Mouse (Mus musculus) G1E (cell line): ENCODE results near the gene Gm7942. TPM values are rescaled to one million over a fixed set of nuclear protein-coding genes. Genes with fewer than 3 reads are reported as not detected.
"Not testable (repeated sequence)": the region's sequence is repeated elsewhere in the genome, so short reads cannot be mapped to it uniquely, and the experiment has no call there.

Experiments used
- ATAC-seq: 2 replicates; pipeline ENCODE4 v1.8.0; 2016; ENCODE audit warnings: mild to moderate bottlenecking; ENCODE audit not compliant: insufficient number of reproducible peaks, poor library complexity, low FRiP score, severe bottlenecking; ENCODE audit errors: extremely low read depth
- DNase-seq: peaks from one replicate; pipeline ENCODE4 v3.0.0; 2012; ENCODE audit warnings: low spot score
- H3K27me3 ChIP-seq: 2 replicates; pipeline ENCODE4 v1.6.1; 2012; ENCODE audit warnings: mild to moderate bottlenecking, low read length, inconsistent platforms; ENCODE audit not compliant: insufficient read depth
- H3K36me3 ChIP-seq: replicated peaks from 2 replicates; pipeline ENCODE3; 2012; ENCODE audit warnings: mild to moderate bottlenecking, inconsistent platforms
- H3K4me1 ChIP-seq: 2 replicates; pipeline ENCODE4 v1.6.1; 2012; ENCODE audit warnings: low read depth, low read length, inconsistent platforms, mixed read lengths; ENCODE audit not compliant: insufficient read depth
- H3K4me3 ChIP-seq: 2 replicates; pipeline ENCODE4 v1.5.1; 2012; ENCODE audit warnings: low read depth, mild to moderate bottlenecking, inconsistent platforms, low read length, moderate library complexity, mixed read lengths
- H3K9me3 ChIP-seq: replicated peaks from 2 replicates; pipeline ENCODE4 v1.6.1; 2012; ENCODE audit warnings: inconsistent platforms
- polyA plus RNA-seq: library from polyadenylated mRNA; stranded (reverse); fragments of >175 nt; gene quantifications from 2 replicates; pipeline ENCODE4 v1.2.3, GENCODE M21; 2012
- total RNA-seq, 2 experiments: library from RNA; stranded (forward) in 1 of 2; stranded (reverse) in 1 of 2; fragments of 200-1000 nt in 1 of 2; fragments of >200 nt in 1 of 2; fragmentation: Nextera tagmentation in 1 of 2; gene quantifications; 2 replicates each; pipeline ENCODE4 v1.2.3; 2014 to 2017

The Gm7942 gene
- total RNA-seq (2014; fragmentation: Nextera tagmentation) (not detected in 2 replicates), total RNA-seq (2017) (not detected in 2 replicates), polyA plus RNA-seq (not detected in 2 replicates)

GRCm38 (mm10) chr5:95106638-95107037, at the start of gene Gm7942:
Gene Gm7942, plus strand, starts transcription at chr5:95106938.
- H3K36me3 ChIP-seq, H3K27me3 ChIP-seq, H3K9me3 ChIP-seq, ATAC-seq, H3K4me3 ChIP-seq, DNase-seq, H3K4me1 ChIP-seq: not testable (repeated sequence)

Other genes with a start within 250 kb of the Gm7942 start
- not detected in 2 replicates for gene Gm3183, start 241.5 kb upstream of the Gm7942 start, total RNA-seq (2014; fragmentation: Nextera tagmentation)
- 0.22 TPM in 1 of 2 replicates, not detected in the other for gene Gm3183, start 241.5 kb upstream of the Gm7942 start, total RNA-seq (2017)
- gene Gm3183, start 241.5 kb upstream of the Gm7942 start, polyA plus RNA-seq = not detected in 2 replicates
- not detected in 2 replicates for gene Gm6367, start 118.3 kb upstream of the Gm7942 start, total RNA-seq (2014; fragmentation: Nextera tagmentation)
- gene Gm6367, start 118.3 kb upstream of the Gm7942 start, total RNA-seq (2017) = not detected in 2 replicates
- gene Gm6367, start 118.3 kb upstream of the Gm7942 start, polyA plus RNA-seq = not detected in 2 replicates
- gene Gm16513, start 75.7 kb downstream of the Gm7942 start, total RNA-seq (2014; fragmentation: Nextera tagmentation) = not detected in 2 replicates
- 0.12 and 0.55 TPM in 2 replicates for gene Gm16513, start 75.7 kb downstream of the Gm7942 start, total RNA-seq (2017)
- not detected in 2 replicates for gene Gm16513, start 75.7 kb downstream of the Gm7942 start, polyA plus RNA-seq
- not detected in 2 replicates for gene Gm10424, start 165.8 kb downstream of the Gm7942 start, total RNA-seq (2014; fragmentation: Nextera tagmentation)
- not detected in 2 replicates for gene Gm10424, start 165.8 kb downstream of the Gm7942 start, total RNA-seq (2017)
- gene Gm10424, start 165.8 kb downstream of the Gm7942 start, polyA plus RNA-seq = not detected in 2 replicates
- not detected in 2 replicates for gene Gm3259, start 199.0 kb downstream of the Gm7942 start, total RNA-seq (2014; fragmentation: Nextera tagmentation)
- gene Gm3259, start 199.0 kb downstream of the Gm7942 start, total RNA-seq (2017) = 0.06 and 0.11 TPM in 2 replicates
- not detected in 2 replicates for gene Gm3259, start 199.0 kb downstream of the Gm7942 start, polyA plus RNA-seq